10 mouse cellular contexts compared by ENCODE assay signal in the genomic region with DNA sequence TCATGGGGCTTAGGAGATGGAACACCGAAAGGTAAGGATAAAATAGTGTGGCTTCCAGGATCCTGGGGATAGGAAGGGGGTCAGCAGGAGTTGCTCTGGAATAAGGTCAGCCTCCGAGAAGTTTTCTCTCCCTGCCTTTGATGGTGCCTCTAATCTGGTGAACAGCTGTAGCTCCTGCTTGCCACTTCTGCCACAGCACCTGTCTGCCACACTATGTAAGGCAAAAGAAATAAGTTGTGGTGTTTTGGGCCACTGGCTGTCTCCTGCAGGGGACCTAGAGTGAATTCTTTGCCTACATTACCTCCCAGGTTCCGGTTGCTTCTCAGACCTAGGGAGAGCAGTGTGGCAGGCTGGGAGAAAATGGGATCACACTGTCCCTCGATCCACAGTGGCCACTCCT. TPM values are rescaled to one million over a fixed set of nuclear protein-coding genes. Genes with fewer than 3 reads are reported as not detected.
DNase-seq lines count a peak whose midpoint lies in the region; ATAC-seq and TF ChIP-seq lines count a peak whose summit lies in the region.
"Had no signal": no experiment of that assay in that cellular context is flagged by ENCODE, and none has a peak within 500 bp of the region (broad histone marks: within the 10 kb centered on the region; RNA-seq: fewer than 3 reads in every experiment).

No protein-coding gene starts in this region.

- TF ChIP-seq POLR2A in embryonic fibroblast, embryonic 13.5 days (IDR thresholded peaks at IDR 0.05; ENCODE audit: low read depth, low read length), result no peak
- no peak for TF ChIP-seq POLR2A in myocyte (IDR thresholded peaks at IDR 0.05; ENCODE audit: insufficient read length, low read depth)

- peak overlapping the region; percentile 94 for H3K4me2 ChIP-seq in heart, embryonic 14.5 days (ENCODE audit: low read length)
- H3K4me2 ChIP-seq in midbrain, embryonic 14.5 days (ENCODE audit: low read length), result no peak overlapping the region
- peak overlapping the region; percentile 84 for H3K4me2 ChIP-seq in myocyte (ENCODE audit: low read depth)

- no peak overlapping the region for H3ac ChIP-seq in myocyte (ENCODE audit: control insufficient read depth, insufficient read length)

- peaks cover 7 to 8% of the 10 kb centered on the region in 2 experiments for H3K4me1 ChIP-seq in heart, embryonic 14.5 days (ENCODE audit: control insufficient read depth in 2 of 2, insufficient read depth in 2 of 2, low read length in 2 of 2)
- H3K4me1 ChIP-seq in midbrain, embryonic 10.5 days, result peaks cover 25% of the 10 kb centered on the region
- 0 out of 2 replicates have a peak, but pooled peaks cover 8% of the 10 kb centered on the region for H3K4me1 ChIP-seq in midbrain, embryonic 14.5 days (ENCODE audit: control insufficient read depth, insufficient read depth, low read length)
- H3K4me1 ChIP-seq in embryonic fibroblast, embryonic 13.5 days (ENCODE audit: control insufficient read depth, insufficient read depth, low read length), result 0 out of 2 replicates have a peak, but pooled peaks cover 5% of the 10 kb centered on the region

- H3K27ac ChIP-seq in heart, embryonic 14.5 days (replicated peaks in 1 of 2; ENCODE audit: control insufficient read depth in 1 of 2, insufficient read depth in 1 of 2, low read depth in 2 of 2, low read length in 2 of 2), result peak overlapping the region; percentile 70 to 85
- peak overlapping the region; percentile 89 for H3K27ac ChIP-seq in midbrain, embryonic 10.5 days (replicated peaks)
- no peak overlapping the region for H3K27ac ChIP-seq in midbrain, embryonic 14.5 days (replicated peaks; ENCODE audit: low read depth, low read length)
- peak overlapping the region; percentile 72 for H3K27ac ChIP-seq in embryonic fibroblast, embryonic 13.5 days (ENCODE audit: insufficient read depth, low read length)

- H3K4me3 ChIP-seq in heart, embryonic 14.5 days (ENCODE audit: control insufficient read depth in 1 of 2, insufficient read depth in 1 of 2, low read depth in 1 of 2, low read length in 2 of 2), result peak overlapping the region in 1 of 2 experiments; percentile 55; a peak in 1 of 4 replicates
- H3K4me3 ChIP-seq in midbrain, embryonic 10.5 days, result peak overlapping the region; percentile 69
- no peak overlapping the region for H3K4me3 ChIP-seq in midbrain, embryonic 14.5 days (replicated peaks; ENCODE audit: low read depth, low read length)
- 0 out of 2 replicates have a peak overlapping the region, but pooled peaks have one; percentile 9 for H3K4me3 ChIP-seq in embryonic fibroblast, embryonic 13.5 days (ENCODE audit: insufficient read depth, low read length)
- H3K4me3 ChIP-seq in myocyte, result peak overlapping the region; percentile 25

- no peak for TF ChIP-seq CTCF in embryonic fibroblast, embryonic 13.5 days (IDR thresholded peaks at IDR 0.05; ENCODE audit: borderline replicate concordance, insufficient read depth, low read length)

- H3K79me2 ChIP-seq in myocyte (ENCODE audit: control insufficient read depth, insufficient read depth), result no peaks in the 10 kb centered on the region

- H3K9me3 ChIP-seq in heart, embryonic 14.5 days (ENCODE audit: control insufficient read depth, low read length), result no peaks in the 10 kb centered on the region
- H3K9me3 ChIP-seq in midbrain, embryonic 10.5 days (replicated peaks), result no peaks in the 10 kb centered on the region
- no peaks in the 10 kb centered on the region for H3K9me3 ChIP-seq in midbrain, embryonic 14.5 days (ENCODE audit: control insufficient read depth, low read length)

- H3K9ac ChIP-seq in heart, embryonic 14.5 days (ENCODE audit: low read length), result peak overlapping the region; percentile 75
- H3K9ac ChIP-seq in midbrain, embryonic 14.5 days (replicated peaks; ENCODE audit: low read length), result no peak overlapping the region

- no peaks in the 10 kb centered on the region for H3K27me3 ChIP-seq in heart, embryonic 14.5 days (ENCODE audit: control insufficient read depth, insufficient read depth, low read length)
- no peaks in the 10 kb centered on the region for H3K27me3 ChIP-seq in midbrain, embryonic 10.5 days (ENCODE audit: low read depth, poor library complexity, severe bottlenecking)
- H3K27me3 ChIP-seq in midbrain, embryonic 14.5 days (ENCODE audit: control insufficient read depth, insufficient read depth, low read length), result no peaks in the 10 kb centered on the region
- no peaks in the 10 kb centered on the region for H3K27me3 ChIP-seq in myocyte (ENCODE audit: control insufficient read depth, insufficient read depth, insufficient read length)
- H3K27me3 ChIP-seq: CH12.LX had no signal

- ATAC-seq in heart, embryonic 14.5 days (ENCODE audit: insufficient number of reproducible peaks, insufficient read depth, low FRiP score, low read depth), result no peak
- no peak for ATAC-seq in midbrain, embryonic 14.5 days (ENCODE audit: low FRiP score, low TSS enrichment)

- 68% methylated on average over 4 of the region's 4 CpGs for WGBS in heart, embryonic 14.5 days
- WGBS in midbrain, embryonic 10.5 days, result 80% methylated on average over 4 of the region's 4 CpGs
- WGBS in midbrain, embryonic 14.5 days, result 74% methylated on average over 4 of the region's 4 CpGs

- peaks cover 8% of the 10 kb centered on the region; the same call in 1 of the 2 replicates for H3K36me3 ChIP-seq in heart, embryonic 14.5 days (ENCODE audit: control insufficient read depth, insufficient read depth, low read length)
- H3K36me3 ChIP-seq in midbrain, embryonic 10.5 days, result peaks cover 18% of the 10 kb centered on the region
- no peaks in the 10 kb centered on the region for H3K36me3 ChIP-seq in midbrain, embryonic 14.5 days (ENCODE audit: control insufficient read depth, insufficient read depth, low read length)
- H3K36me3 ChIP-seq in myocyte (ENCODE audit: control insufficient read depth, insufficient read depth), result no peaks in the 10 kb centered on the region

- DNase-seq in heart, adult 8-10 months (ENCODE audit: low spot score), result no peak
- DNase-seq in midbrain, embryonic 10.5 days (ENCODE audit: low spot score), result no peak
- no peak for DNase-seq in midbrain, embryonic 14.5 days
- DNase-seq in natural killer cell, adult 2 months (ENCODE audit: low spot score in 2 of 2), result no peak
- DNase-seq in adrenal gland, postnatal 25 days, result no peak
- DNase-seq: gastrocnemius, postnatal 10 days had no signal

TF ChIP-seq in myocyte, 11 proteins besides CTCF, POLR2A, EP300 and RAD21 (continues in another document):
- TF ChIP-seq TCF12 (IDR thresholded peaks at IDR 0.05; ENCODE audit: insufficient read depth, poor library complexity, severe bottlenecking) (no peak), MYOG (IDR thresholded peaks at IDR 0.05; ENCODE audit: control insufficient read depth in 1 of 3, insufficient read depth in 1 of 3, insufficient read length in 2 of 3, low read depth in 2 of 3) (peak in 2 of 3 experiments; percentile 28 to 51)

RNA-seq across cellular contexts. Expression of a gene that starts 1.3 kb away (rescaled TPM):
- 10.0 and 10.3 TPM in 2 replicates for polyA plus RNA-seq in heart, embryonic 14.5 days (2014; fragmentation: Nextera tagmentation; extraction: Ambion mirVana)
- total RNA-seq in heart, adult 8-10 months (2022), result 10 to 100 TPM in 2 of 4 experiments, 1 to 10 TPM in 2; 9.0 to 11.2 (median 10.1) TPM
- 12.1 and 13.5 TPM in 2 replicates for polyA plus RNA-seq in midbrain, embryonic 10.5 days (2016; fragmentation: Nextera tagmentation; extraction: Ambion mirVana)
- 1.1 and 1.9 TPM in 2 replicates for polyA plus RNA-seq in midbrain, embryonic 14.5 days (2014; fragmentation: Nextera tagmentation; extraction: Ambion mirVana)
- polyA plus RNA-seq in embryonic fibroblast, embryonic 13.5 days (2011; ENCODE audit: insufficient read length, low read depth, missing spikeins), result 6.5 and 8.2 TPM in 2 replicates
- 4.3 TPM for polyA plus RNA-seq in myocyte (2012; fragmentation: generic; extraction: Trizol)
- total RNA-seq in adrenal gland, postnatal 25 days (2021), result 7.6 and 8.6 TPM in 2 replicates

RNA-seq across cellular contexts. Expression of a gene that starts 14.7 kb away (rescaled TPM):
- polyA plus RNA-seq in heart, embryonic 14.5 days (2014; fragmentation: Nextera tagmentation; extraction: Ambion mirVana), result 28.2 and 38.5 TPM in 2 replicates
- total RNA-seq in heart, adult 8-10 months (2022), result 1 to 10 TPM; 2.3 to 4.1 (median 3.6) TPM
- polyA plus RNA-seq in midbrain, embryonic 10.5 days (2016; fragmentation: Nextera tagmentation; extraction: Ambion mirVana), result 36.8 and 41.9 TPM in 2 replicates
- 17.6 and 18.7 TPM in 2 replicates for polyA plus RNA-seq in midbrain, embryonic 14.5 days (2014; fragmentation: Nextera tagmentation; extraction: Ambion mirVana)
- polyA plus RNA-seq in embryonic fibroblast, embryonic 13.5 days (2011; ENCODE audit: insufficient read length, low read depth, missing spikeins), result 26.8 and 30.5 TPM in 2 replicates
- 20.8 TPM for polyA plus RNA-seq in myocyte (2012; fragmentation: generic; extraction: Trizol)
- total RNA-seq in adrenal gland, postnatal 25 days (2021), result 26.0 and 27.4 TPM in 2 replicates

RNA-seq across cellular contexts. Expression of a gene that starts 21.6 kb away (rescaled TPM):
- polyA plus RNA-seq in heart, embryonic 14.5 days (2014; fragmentation: Nextera tagmentation; extraction: Ambion mirVana), result 218 and 223 TPM in 2 replicates
- 100 to 1,000 TPM in 2 of 4 experiments, 10 to 100 TPM in 2; 98.3 to 109 (median 100) TPM for total RNA-seq in heart, adult 8-10 months (2022)
- 777 and 858 TPM in 2 replicates for polyA plus RNA-seq in midbrain, embryonic 10.5 days (2016; fragmentation: Nextera tagmentation; extraction: Ambion mirVana)
- polyA plus RNA-seq in midbrain, embryonic 14.5 days (2014; fragmentation: Nextera tagmentation; extraction: Ambion mirVana), result 376 and 427 TPM in 2 replicates
- polyA plus RNA-seq in embryonic fibroblast, embryonic 13.5 days (2011; ENCODE audit: insufficient read length, low read depth, missing spikeins), result 457 and 582 TPM in 2 replicates
- 118 TPM for polyA plus RNA-seq in myocyte (2012; fragmentation: generic; extraction: Trizol)
- total RNA-seq in adrenal gland, postnatal 25 days (2021), result 244 and 253 TPM in 2 replicates

RNA-seq across cellular contexts. Expression of a gene that starts 30.1 kb away (rescaled TPM):
- 18.9 and 21.8 TPM in 2 replicates for polyA plus RNA-seq in heart, embryonic 14.5 days (2014; fragmentation: Nextera tagmentation; extraction: Ambion mirVana)
- 1 to 10 TPM; 6.5 to 9.2 (median 7.8) TPM for total RNA-seq in heart, adult 8-10 months (2022)
- 26.6 and 30.5 TPM in 2 replicates for polyA plus RNA-seq in midbrain, embryonic 10.5 days (2016; fragmentation: Nextera tagmentation; extraction: Ambion mirVana)
- 62.9 and 80.2 TPM in 2 replicates for polyA plus RNA-seq in midbrain, embryonic 14.5 days (2014; fragmentation: Nextera tagmentation; extraction: Ambion mirVana)
- 9.2 and 10.8 TPM in 2 replicates for polyA plus RNA-seq in embryonic fibroblast, embryonic 13.5 days (2011; ENCODE audit: insufficient read length, low read depth, missing spikeins)
- 21.6 TPM for polyA plus RNA-seq in myocyte (2012; fragmentation: generic; extraction: Trizol)
- 18.5 and 26.6 TPM in 2 replicates for total RNA-seq in adrenal gland, postnatal 25 days (2021)

RNA-seq across cellular contexts. Expression of a gene that starts 45.6 kb away (rescaled TPM):
- 7.8 and 8.9 TPM in 2 replicates for polyA plus RNA-seq in heart, embryonic 14.5 days (2014; fragmentation: Nextera tagmentation; extraction: Ambion mirVana)
- 10 to 100 TPM; 24.9 to 27.6 (median 25.8) TPM for total RNA-seq in heart, adult 8-10 months (2022)
- 6.0 and 8.3 TPM in 2 replicates for polyA plus RNA-seq in midbrain, embryonic 10.5 days (2016; fragmentation: Nextera tagmentation; extraction: Ambion mirVana)
- polyA plus RNA-seq in midbrain, embryonic 14.5 days (2014; fragmentation: Nextera tagmentation; extraction: Ambion mirVana), result 15.1 and 15.6 TPM in 2 replicates
- 15.2 and 21.4 TPM in 2 replicates for polyA plus RNA-seq in embryonic fibroblast, embryonic 13.5 days (2011; ENCODE audit: insufficient read length, low read depth, missing spikeins)
- 13.1 TPM for polyA plus RNA-seq in myocyte (2012; fragmentation: generic; extraction: Trizol)
- total RNA-seq in adrenal gland, postnatal 25 days (2021), result 40.0 and 51.7 TPM in 2 replicates
